Mouse (Mus musculus) lung, adult 18-20 months (tissue): ENCODE results near the gene Frem2.

ENCODE experiments used
- DNase-seq, 2 experiments: peaks; one replicate each; pipeline ENCODE4 v3.0.0; 2022; ENCODE audit warnings: mixed read lengths in 2 of 2

The Frem2 gene

DNA sequence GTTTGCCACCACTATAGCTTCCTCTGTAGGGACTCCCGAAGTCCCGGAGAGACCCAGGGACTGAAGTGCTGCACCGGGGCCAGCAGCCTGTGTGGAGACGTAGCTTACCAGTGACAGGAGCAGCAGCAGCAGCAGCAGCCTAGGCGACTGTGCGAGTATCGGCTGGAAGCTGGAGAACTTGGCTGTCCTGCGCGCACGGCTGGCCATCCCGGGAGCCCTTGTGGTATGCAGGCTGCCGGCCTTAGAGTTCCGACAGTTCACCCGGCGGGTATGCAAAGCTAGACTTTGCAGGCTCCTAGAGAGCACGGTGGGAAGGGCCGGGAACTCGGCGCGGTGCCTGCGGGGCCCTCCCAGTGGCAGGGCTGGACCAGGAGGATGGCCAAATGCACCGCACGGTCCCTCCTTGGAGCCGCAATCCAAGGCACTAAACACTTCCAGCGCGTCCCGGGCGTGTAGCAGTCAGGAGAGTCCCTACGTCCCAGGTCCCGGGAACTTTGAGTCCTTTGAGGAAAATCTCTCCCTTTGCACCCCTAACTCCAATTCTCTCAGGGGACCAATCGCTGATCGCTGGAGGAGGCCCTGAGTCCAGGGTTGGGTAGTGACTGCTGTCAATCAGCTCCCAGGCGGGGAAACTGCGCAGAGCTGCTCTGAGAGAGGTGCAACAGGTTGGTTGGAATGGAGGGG is at the start of gene Frem2:
TSS of gene Frem2 (minus strand) at position 478 of the 684 bp plus-strand sequence.
- DNase-seq = peak; percentile 66 to 70

DNA sequence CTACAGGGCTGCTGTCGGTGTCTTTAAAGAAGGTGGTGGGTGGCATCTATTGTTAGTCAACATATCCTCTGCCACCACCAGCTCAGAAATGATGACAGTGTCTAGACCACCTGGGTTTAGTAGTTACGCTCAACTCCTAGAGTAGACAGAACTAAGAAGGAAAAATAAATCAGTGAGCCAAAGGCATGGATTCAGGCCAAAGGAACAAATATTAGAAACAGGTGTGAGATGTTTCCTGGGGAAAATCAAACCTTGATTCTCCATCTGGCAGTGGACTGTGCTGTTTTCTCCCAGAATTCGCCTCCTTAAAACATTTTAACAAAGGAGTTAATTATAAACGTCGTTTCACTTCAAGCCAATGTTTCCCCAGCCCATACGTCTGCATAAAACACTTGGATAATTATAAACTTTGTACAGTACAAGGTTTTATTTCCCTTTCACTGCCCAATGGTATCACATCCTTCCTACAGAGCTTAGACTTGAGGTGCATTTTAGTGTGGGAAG is 48.9 kb upstream of the Frem2 start:
- no peak for DNase-seq

DNA sequence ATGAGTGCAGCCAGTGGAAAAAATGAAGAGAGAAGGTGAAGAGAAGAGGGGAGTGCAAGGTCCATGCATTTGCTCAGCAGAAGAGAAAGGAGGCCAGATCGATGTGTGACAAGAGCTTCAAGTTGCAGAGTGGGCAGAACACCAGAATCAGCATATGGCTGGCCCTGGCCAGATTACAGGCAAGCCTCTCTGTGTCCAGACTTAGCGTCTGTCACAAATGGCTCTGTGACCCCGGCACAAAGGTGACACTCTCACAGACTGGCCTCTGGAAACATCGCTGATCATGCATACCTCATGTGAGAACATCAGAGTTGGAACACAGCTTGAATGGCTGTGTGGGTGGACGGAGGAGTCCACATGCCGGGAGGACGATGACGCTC is 46.0 kb upstream of the Frem2 start:
- no peak for DNase-seq

- no peak for DNase-seq
These were observed 45.4 kb upstream of the Frem2 start for GRCm38 (mm10) chr3:53702421-53703125.

DNA sequence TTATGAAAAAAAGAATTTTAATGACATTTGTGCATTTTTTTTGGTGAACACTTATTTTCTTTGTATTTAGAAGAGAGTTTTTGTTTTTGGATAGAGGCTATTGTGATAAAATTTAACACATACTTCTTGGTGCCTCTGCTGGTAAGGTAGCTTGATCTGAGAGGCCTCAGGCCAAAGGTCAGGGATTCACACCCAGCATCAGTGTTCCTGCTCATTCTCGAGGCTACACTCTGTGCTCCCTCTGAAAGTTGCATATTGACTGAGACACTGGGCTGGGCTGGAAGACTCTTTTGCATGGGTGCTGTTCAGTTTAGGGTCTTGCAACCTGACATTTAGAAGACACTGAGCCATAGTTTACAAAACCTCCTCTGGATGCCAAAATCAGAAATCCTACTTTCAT is 44.8 kb upstream of the Frem2 start:
- DNase-seq = no peak

DNA sequence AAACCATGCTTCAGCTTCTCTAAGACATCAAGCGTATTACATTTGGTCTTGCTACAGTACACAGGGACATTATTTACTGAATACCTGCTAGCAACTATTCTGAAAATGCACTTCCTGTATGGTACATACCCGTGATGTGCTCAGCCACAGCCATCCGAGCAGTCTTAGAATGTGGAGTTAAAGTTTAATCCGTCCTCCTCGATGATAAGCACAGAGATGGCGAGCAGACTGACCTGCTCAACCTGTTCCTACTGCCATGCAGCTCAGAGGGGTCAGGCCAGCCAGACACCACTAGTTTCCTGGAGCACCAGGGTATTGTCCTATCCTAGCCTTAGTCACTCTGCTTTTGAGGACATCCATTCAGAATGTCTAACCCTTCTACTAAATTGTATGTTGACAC is 30.6 kb upstream of the Frem2 start:
- no peak for DNase-seq

GRCm38 (mm10) chr3:53682244-53682643 is 25.1 kb upstream of the Frem2 start:
- DNase-seq = no peak

DNA sequence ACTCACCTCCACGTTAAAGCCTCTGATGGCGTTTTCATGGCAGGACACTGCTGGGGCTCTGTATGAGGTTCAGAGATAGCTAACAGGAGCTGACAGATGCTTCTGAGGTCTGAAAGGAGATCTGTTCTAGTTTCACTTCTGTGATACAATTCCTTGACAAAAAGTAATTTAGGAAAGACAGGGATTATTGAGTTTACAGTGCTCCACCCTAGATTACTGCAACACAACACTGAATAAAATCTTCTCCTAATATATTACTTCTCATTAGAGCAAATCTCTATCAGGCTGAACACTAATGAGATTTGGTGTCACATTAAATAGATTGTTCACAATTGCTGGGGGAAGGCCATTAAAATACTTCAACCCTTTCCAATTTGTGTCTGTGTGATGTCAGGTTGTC is 23.7 kb upstream of the Frem2 start:
- no peak for DNase-seq

DNA sequence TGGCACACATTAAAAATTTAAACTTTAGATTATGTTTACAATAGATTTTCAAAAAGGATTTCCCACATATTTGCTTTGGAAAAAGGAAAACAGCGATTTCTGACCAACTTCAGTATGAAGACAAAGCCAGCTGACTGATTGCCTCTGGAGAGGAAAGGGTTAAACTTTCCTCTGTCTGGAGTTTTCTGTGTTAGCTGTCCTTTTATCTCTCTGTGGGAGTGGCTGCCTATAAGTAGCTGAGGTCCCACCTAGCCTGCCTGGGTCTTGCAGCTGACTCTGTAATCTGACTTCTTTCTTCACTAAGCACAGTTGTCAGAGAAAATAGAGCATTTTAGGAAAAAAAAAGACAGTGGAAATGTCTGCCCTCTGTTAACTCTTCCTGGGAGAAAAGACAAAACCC is 17.1 kb upstream of the Frem2 start:
- DNase-seq = no peak

- DNase-seq = no peak
These were observed 12.6 kb upstream of the Frem2 start for GRCm38 (mm10) chr3:53669736-53670135.

- peak in 1 of 2 experiments; percentile 29 for DNase-seq
These were observed 784 bp upstream of the Frem2 start for GRCm38 (mm10) chr3:53657744-53658534.

- peak; percentile 7 for DNase-seq
These were observed 752 bp downstream of the Frem2 start for GRCm38 (mm10) chr3:53656328-53656877.

GRCm38 (mm10) chr3:53655343-53655742 is 1.8 kb downstream of the Frem2 start:
- DNase-seq = no peak

DNA sequence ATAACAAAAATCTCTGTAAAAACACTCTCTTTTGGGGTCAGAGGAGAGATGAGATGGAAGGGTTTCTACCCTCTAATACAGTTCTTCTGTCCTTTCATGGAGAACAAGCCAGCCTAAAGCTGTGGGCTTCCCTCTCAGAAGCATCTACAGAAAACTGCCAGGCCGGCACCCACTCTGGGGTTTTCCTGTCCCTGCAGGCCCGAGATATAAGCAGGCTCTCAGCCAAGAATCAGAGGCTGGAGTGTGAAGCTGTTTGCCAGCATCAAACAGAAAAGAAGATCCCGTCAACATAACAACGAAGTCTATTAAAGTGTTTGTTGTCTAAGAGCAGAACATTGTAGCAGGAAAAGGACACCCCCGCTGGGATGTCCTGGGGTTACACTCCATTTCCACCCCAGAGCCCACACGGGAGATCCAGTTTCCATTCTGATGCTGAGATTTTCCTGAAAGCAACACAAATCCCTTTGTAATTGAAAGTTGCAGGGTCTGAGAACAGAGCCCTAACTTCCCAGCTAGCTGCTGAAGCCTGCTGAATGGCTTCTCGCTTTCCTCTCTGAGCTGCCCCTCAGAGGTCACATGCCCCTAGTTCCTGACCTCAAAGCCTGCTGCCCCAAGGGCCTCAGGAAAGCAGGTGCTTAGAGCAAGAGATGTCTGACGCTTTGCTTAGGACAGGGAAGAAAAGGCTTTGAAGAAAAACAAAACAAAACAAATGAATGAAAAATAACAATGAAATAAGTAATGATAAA is 7.0 kb downstream of the Frem2 start:
- DNase-seq = no peak

DNA sequence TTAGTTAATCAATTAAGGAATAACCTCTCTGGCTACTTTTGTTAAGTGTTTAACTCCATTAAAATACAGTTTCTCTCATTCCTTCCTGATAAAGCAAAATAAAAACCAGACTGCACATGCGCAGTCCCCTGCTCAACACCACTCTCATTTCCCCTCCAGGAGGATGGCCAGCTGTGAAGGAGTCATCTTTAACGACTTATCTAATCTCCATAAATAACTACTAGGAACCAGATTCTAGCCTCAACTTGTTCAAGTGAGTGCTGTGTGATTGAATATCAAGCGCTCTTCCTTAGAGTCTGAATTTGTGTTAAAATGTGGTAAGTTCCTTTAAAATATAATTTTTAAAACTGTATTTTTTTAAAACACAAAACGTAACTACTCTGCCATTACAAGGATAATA is 7.7 kb downstream of the Frem2 start:
- no peak for DNase-seq

- no peak for DNase-seq
These were observed 8.3 kb downstream of the Frem2 start for GRCm38 (mm10) chr3:53648902-53649301.

DNA sequence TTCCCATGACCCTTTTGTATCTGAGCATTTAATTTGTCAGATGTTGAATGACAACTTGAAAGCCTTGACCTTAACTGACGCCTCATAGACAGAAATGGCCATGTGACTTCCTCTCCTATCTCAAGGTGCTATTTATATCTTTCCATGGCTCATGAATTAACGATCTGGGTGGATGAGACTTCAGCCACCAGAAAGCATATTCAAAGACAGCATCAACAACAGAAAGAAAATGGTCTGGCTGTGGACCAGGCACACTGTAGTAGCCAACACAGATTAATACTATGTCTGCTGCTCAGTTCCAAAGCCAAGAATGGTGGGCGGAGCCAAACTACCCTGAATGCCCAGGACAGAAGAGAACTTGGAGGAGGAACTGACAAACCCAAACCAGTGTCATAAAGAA is 21.2 kb downstream of the Frem2 start:
- no peak for DNase-seq

- peak; percentile 8 for DNase-seq
These were observed 26.0 kb downstream of the Frem2 start for GRCm38 (mm10) chr3:53631126-53631525.

DNA sequence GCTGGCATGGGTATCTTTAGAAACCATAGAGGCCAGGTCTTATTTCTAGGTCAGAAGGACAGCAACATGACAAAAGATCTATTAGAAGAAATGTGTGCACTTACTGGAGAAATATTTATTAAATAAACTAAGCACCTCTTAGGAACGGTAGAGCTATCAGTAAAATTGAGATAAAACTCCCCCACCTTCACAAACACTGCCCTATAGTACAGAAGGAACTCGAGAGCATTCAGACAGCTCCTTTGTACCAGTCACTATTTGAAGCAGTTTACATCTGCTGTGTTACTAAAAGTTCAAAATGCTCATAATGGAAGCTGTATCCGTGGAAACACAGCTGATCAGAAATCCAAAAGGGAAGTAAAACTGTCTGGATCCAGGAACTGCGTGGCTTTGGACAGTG is 26.5 kb downstream of the Frem2 start:
- no peak for DNase-seq

DNA sequence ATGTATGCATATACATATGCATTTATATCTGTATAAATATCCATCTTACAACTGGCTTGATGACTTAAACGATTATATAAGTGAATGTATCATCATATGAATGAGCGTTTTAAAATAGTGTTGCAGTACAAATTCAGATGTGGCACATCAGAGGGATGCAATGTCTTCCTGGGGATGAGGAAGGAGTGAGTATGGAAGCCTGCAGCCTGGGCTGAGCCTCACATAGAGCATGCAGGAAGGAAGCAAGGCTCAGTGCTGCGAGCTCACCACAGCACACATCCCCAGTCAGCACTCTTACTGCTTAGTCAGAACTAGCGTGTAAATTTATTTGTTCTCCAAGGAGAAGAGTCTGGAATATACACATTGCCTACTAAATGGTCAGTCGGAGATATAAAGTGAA is 27.2 kb downstream of the Frem2 start:
- DNase-seq = no peak

DNA sequence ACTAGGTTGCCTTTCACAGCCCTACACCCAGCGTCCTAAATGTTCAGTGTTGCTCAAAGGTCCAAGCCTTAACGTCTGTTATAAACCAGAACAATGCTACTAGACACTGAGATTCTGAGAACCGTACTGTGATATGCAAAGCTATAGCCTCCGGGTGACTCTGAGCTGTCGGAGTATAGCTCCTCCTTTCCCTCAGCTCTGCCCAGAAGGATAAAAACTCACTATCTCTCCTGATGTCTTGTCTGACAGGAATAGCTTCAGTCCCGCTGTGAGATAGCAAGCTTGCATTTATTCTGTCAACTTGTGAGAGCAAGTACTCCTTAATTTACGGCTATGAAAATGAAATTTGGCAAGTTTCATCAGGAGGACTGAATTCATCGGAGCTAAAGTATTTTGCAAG is 33.9 kb downstream of the Frem2 start:
- no peak for DNase-seq

DNA sequence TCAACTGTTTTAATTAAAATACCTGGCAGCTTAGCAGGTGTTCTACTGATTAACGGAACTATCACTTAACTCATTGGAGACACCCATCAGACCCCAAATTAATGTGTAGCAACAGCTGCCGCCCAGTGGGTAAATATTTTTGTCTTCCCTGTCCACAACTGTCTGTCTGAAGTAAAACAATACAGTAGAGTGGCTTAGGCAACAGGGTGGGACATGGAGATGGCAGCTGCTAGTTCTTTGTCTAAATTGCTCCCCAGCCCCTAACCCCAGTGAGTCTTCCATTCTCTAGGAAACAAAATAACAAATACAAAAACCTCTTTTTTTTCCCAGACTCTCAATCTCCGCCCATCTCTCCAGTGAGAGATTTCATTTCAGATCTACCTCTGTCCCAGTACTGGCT is 36.2 kb downstream of the Frem2 start:
- DNase-seq = no peak

DNA sequence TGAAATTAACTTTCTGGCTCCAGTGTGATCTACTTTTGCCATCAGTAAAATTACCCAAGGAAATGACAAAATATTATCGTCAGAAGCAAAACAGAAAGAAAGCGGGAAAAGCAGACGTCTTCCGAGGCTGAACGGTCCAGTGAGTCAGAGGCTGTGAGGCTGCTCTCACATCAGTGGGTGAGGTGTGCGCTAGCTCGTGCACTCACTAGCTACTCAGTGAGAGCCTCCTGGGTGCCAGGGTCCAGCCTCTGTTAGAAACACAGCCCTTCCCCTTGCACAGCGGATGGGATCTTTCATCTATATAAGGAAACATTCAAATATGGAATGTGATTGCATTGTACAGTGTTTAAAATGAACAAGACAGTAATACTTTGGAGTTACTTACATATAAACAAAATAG is 36.8 kb downstream of the Frem2 start:
- DNase-seq = no peak
